Mouse (Mus musculus) forebrain, embryonic 14.5 days (tissue): ENCODE results near the gene Poll. TPM values are rescaled to one million over a fixed set of nuclear protein-coding genes. Genes with fewer than 3 reads are reported as not detected.

Experiments
- ATAC-seq: fragments of 200-750 bp; cut with Nextera tagmentation; 2 replicates; pipeline ENCODE4 v1.8.0; 2017; ENCODE audit warnings: mild to moderate bottlenecking, moderate library complexity
- DNase-seq: peaks from one replicate; pipeline ENCODE4 v3.0.0-alpha.2; 2015; ENCODE audit warnings: low spot score
- H3K27ac ChIP-seq: fragments of 300-500 bp; sonication (generic); 2 replicates; pipeline ENCODE4 v1.5.1; 2014; ENCODE audit warnings: low read depth, mild to moderate bottlenecking, control low read depth, low read length, moderate library complexity
- H3K27me3 ChIP-seq: fragments of 300-500 bp; sonication (generic); replicated peaks from 2 replicates; pipeline ENCODE4 v1.6.1; 2014; ENCODE audit warnings: low read length, control low read depth, mixed read lengths; ENCODE audit not compliant: control insufficient read depth, insufficient read depth
- H3K36me3 ChIP-seq: fragments of 300-500 bp; sonication (generic); 2 replicates; pipeline ENCODE4 v1.6.1; 2014; ENCODE audit warnings: low read length, control low read depth; ENCODE audit not compliant: control insufficient read depth, insufficient read depth
- H3K4me1 ChIP-seq: fragments of 300-500 bp; sonication (generic); 2 replicates; pipeline ENCODE4 v1.6.1; 2014; ENCODE audit warnings: antibody characterized with exemption, low read length, control low read depth; ENCODE audit not compliant: control insufficient read depth, insufficient read depth
- H3K4me2 ChIP-seq: fragments of 300-500 bp; sonication (generic); 2 replicates; pipeline ENCODE4 v1.6.1; 2014; ENCODE audit warnings: mild to moderate bottlenecking, control low read depth, low read length
- H3K4me3 ChIP-seq: fragments of 300-500 bp; sonication (generic); 2 replicates; pipeline ENCODE4 v1.5.1; 2014; ENCODE audit warnings: low read depth, low read length, control low read depth
- H3K9ac ChIP-seq: fragments of 300-500 bp; sonication (generic); 2 replicates; pipeline ENCODE4 v1.6.1; 2014; ENCODE audit warnings: mild to moderate bottlenecking, low read length, control low read depth, moderate library complexity
- H3K9me3 ChIP-seq: fragments of 300-500 bp; sonication (generic); replicated peaks from 2 replicates; pipeline ENCODE4 v1.6.1; 2016; ENCODE audit warnings: low read length, control low read depth, mixed read lengths; ENCODE audit not compliant: control insufficient read depth
- WGBS: fragments of 180-500 bp; shearing (Covaris S2); extraction: QIAGEN DNeasy Blood & Tissue Kit; methylation state at CpG from one replicate; pipeline ENCODE4 v1.1.7; 2014; 5-methylcytosine and 5-hydroxymethylcytosine counted together
- polyA plus RNA-seq: library from polyadenylated mRNA; unstranded; fragments of >200 nt; fragmentation: Nextera tagmentation; extraction: Ambion mirVana; gene quantifications from 2 replicates; pipeline ENCODE4 v1.2.1, GENCODE M21; 2014

Gene Poll
- polyA plus RNA-seq, 1 experiment from 2014 or later, result 13.0 TPM

DNA sequence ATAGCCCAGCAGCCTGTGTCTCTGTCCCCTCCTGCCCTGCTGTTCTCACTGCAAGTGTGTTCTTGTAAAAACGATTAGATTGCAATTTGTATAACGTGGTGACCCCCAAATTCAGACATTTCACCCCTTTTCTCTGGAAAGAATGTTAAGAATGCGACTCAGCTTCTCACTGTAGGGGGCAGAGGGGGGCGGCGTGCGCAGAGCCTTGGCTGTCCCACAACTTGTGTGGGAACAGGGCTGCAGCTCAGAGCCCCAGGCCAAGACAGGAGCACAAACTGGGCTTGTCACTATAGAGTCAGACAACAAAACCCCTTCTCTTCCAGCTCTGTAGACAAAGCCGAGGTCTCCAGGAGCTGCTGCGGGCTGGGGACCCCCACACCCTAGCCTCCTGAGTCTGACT lies 21.8 kb upstream of the Poll start:
- no peak overlapping the region for H3K4me2 ChIP-seq
- H3K4me3 ChIP-seq, result no peak overlapping the region
- WGBS, result 7% methylated on average over 7 of the region's 8 CpGs
- H3K36me3 ChIP-seq, result peaks cover 17% of the 10 kb centered on the region
- no peak for ATAC-seq
- H3K27ac ChIP-seq, result no peak overlapping the region
- H3K9me3 ChIP-seq, result no peaks in the 10 kb centered on the region
- H3K9ac ChIP-seq, result no peak overlapping the region
- DNase-seq, result no peak
- no peaks in the 10 kb centered on the region for H3K4me1 ChIP-seq
- H3K27me3 ChIP-seq, result 0 out of 2 replicates have a peak, but pooled peaks cover 12% of the 10 kb centered on the region

DNA sequence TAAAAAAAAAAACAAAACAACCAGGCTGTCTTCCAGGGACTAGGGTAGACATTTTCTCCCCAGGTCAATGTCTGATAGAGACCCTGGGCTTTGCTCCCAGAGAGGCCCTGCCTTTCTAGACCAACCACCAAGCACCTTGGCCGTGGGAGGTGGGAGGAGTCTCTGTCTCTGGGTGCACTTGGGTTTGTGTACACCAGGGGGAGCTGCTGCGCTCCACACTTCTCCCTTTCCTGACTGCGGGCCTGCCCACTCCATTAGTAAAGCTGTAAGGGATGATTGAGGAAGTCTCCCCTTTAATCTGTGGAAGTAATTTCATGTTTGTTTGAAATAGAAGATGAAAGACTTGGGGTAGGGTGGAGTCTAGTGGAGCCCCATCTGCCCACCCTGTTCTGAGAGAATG lies 20.9 kb upstream of the Poll start:
- 61% methylated on average over 3 of the region's 3 CpGs for WGBS
- no peaks in the 10 kb centered on the region for H3K9me3 ChIP-seq
- no peak overlapping the region for H3K27ac ChIP-seq
- H3K9ac ChIP-seq, result no peak overlapping the region
- H3K4me1 ChIP-seq, result no peaks in the 10 kb centered on the region
- ATAC-seq (no peak), DNase-seq (peak; percentile 30)
- 0 out of 2 replicates have a peak, but pooled peaks cover 8% of the 10 kb centered on the region for H3K27me3 ChIP-seq
- H3K4me3 ChIP-seq, result no peak overlapping the region
- H3K36me3 ChIP-seq, result peaks cover 20% of the 10 kb centered on the region
- no peak overlapping the region for H3K4me2 ChIP-seq

GRCm38 (mm10) chr19:45580235-45580634 lies 19.9 kb upstream of the Poll start:
- DNase-seq, result no peak
- Histone ChIP-seq H3K4me1 (no peaks in the 10 kb centered on the region), H3K4me2 (no peak overlapping the region), H3K27me3 (0 out of 2 replicates have a peak, but pooled peaks cover 3% of the 10 kb centered on the region), H3K36me3 (peaks cover 20% of the 10 kb centered on the region), H3K9ac (no peak overlapping the region), H3K4me3 (no peak overlapping the region), H3K9me3 (no peaks in the 10 kb centered on the region), H3K27ac (no peak overlapping the region)
- 28% methylated on average over 12 of the region's 12 CpGs for whole genome bisulfite sequencing
- ATAC-seq, result no peak

DNA sequence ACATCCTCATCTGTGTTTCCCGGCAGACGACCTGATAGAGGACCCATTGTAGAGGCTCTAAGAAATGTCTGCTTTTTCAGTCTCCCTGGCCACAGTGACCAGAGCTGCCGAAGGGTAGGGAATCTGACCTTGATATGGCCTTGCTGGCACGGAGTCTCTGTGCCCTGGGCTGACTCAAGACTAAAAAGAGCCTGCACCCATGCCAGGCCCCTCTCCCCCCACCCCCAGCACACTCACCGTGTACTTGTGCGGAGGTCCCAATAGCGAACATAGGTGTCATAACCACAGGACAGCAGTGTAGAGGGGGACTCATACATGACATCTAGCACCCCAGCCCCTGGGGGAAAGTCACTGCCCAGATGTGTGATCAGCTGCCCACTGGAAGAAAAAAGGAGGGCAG lies 19.1 kb upstream of the Poll start:
- no peaks in the 10 kb centered on the region for H3K4me1 ChIP-seq
- no peak for ATAC-seq
- no peak overlapping the region for H3K9ac ChIP-seq
- H3K4me3 ChIP-seq, result no peak overlapping the region
- no peak overlapping the region for H3K27ac ChIP-seq
- no peak for DNase-seq
- peaks cover 21% of the 10 kb centered on the region for H3K36me3 ChIP-seq
- no peaks in the 10 kb centered on the region for H3K9me3 ChIP-seq
- H3K4me2 ChIP-seq, result no peak overlapping the region
- H3K27me3 ChIP-seq, result 0 out of 2 replicates have a peak, but pooled peaks cover 3% of the 10 kb centered on the region
- WGBS, result 91% methylated on average over 7 of the region's 7 CpGs

GRCm38 (mm10) chr19:45578976-45579375 lies 18.6 kb upstream of the Poll start:
- DNase-seq (no peak), ATAC-seq (no peak)
- no peaks in the 10 kb centered on the region for H3K9me3 ChIP-seq
- no peak overlapping the region for H3K4me2 ChIP-seq
- no peak overlapping the region for H3K27ac ChIP-seq
- H3K27me3 ChIP-seq, result 0 out of 2 replicates have a peak, but pooled peaks cover 3% of the 10 kb centered on the region
- no peak overlapping the region for H3K9ac ChIP-seq
- H3K4me3 ChIP-seq, result no peak overlapping the region
- 83% methylated on average over 12 of the region's 12 CpGs for WGBS
- H3K36me3 ChIP-seq, result peaks cover 24% of the 10 kb centered on the region
- no peaks in the 10 kb centered on the region for H3K4me1 ChIP-seq

DNA sequence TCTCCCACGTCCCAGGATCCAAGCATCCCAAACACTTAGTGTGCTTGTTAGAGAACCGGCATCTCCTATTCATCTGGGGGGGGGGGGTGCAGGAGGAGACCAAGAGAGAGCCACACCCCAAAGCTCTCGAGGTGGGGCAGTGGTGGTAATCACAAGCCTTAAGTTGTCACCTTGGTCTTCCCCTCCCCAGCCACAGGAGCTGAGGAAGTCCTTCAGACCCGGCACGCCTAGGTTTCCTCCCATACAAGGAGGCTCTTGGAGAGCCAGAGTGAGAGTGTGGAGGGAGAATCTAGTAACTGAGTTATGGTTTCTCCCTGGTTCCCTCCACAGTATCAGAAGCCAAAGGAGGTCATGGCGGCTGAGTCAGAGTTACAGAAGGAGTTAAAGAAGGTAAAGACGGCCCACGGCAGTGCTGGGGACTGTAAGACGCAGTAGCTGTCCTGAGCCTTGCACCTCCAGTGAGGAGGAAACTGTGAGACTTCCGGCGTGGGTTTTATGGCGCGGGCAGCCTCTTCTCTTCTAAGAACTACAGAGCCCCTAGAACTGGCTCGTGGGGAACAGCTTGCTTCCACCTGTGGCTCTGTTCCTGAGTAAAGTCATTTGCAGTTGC lies 16.9 kb upstream of the Poll start:
- H3K4me2 ChIP-seq, result no peak overlapping the region
- H3K4me1 ChIP-seq, result no peaks in the 10 kb centered on the region
- peaks cover 30% of the 10 kb centered on the region for H3K36me3 ChIP-seq
- no peaks in the 10 kb centered on the region for H3K9me3 ChIP-seq
- no peak for DNase-seq
- H3K4me3 ChIP-seq, result no peak overlapping the region
- H3K27ac ChIP-seq, result no peak overlapping the region
- ATAC-seq, result no peak
- H3K9ac ChIP-seq, result no peak overlapping the region
- H3K27me3 ChIP-seq, result 0 out of 2 replicates have a peak, but pooled peaks cover 3% of the 10 kb centered on the region
- WGBS, result 86% methylated on average over 14 of the region's 14 CpGs

- H3K27me3 ChIP-seq, result no peaks in the 10 kb centered on the region
- ATAC-seq (no peak), DNase-seq (no peak)
- H3K4me2 ChIP-seq, result no peak overlapping the region
- H3K4me1 ChIP-seq, result no peaks in the 10 kb centered on the region
- no peak overlapping the region for H3K9ac ChIP-seq
- H3K4me3 ChIP-seq, result no peak overlapping the region
- WGBS, result 19% methylated on average over 8 of the region's 8 CpGs
- no peaks in the 10 kb centered on the region for H3K9me3 ChIP-seq
- no peak overlapping the region for H3K27ac ChIP-seq
- peaks cover 35% of the 10 kb centered on the region for H3K36me3 ChIP-seq
These were observed 15.3 kb upstream of the Poll start for GRCm38 (mm10) chr19:45575632-45576001.

DNA sequence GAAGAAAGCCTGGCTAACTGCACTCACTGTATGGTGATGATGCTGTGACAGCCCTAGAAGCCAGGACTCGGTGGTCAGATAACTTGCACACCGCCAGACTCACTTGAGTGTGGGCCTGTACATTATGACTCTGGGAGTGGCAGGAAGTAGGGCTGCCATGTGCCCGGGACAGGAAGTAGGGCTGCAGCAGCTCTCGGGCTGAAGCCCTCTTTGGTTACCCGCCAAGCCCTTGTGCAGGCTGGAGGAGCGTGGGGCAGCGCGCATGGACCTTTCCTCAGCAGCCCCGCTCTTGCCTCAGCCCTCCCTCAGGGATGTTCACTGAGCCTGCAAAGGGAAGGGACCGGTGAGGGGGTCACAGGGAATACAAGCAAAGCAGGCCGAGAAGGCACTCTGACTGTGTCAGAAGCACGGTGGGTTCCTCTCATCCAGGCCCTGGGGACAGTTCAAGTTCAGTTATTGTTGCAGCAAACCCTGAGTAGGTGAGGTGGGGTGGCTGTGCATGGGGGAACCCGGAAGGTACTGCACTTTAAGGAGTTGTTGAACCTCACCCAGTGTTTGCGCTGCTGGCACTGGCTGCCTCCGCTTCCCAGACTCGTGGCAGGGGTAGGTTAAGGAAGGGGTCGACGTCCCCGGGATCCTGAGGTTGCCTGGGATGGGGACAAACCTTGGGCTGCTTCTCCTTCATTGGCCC lies 14.8 kb upstream of the Poll start:
- 58% methylated on average over 19 of the region's 19 CpGs for WGBS
- no peak for ATAC-seq
- no peak overlapping the region for H3K9ac ChIP-seq

DNA sequence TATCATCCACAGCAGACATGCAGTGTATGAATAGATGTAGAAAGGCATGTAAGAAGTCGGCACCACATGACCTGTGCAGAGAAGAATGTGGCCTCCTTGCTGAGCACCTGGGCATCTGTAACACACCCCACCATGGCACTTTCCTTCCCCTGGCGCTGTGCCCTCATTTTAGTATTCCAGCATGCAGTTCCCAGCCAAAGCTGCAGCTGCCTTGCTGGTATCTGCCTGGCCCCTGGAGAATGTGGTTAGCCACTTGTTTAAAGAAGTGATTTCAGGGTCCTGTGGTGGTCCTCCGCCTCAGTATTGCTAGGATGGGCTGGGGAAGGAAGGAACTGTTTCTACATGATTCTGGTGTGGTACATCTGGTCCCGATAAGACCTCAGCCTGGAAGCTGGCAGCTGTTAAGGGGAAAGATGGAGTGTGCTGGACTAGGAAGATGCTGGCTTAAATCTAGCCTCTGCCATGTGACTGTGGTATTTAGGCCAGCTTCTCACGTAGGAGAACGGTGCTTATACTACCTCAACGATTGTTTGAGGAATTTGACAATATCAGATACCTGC lies 14.1 kb upstream of the Poll start:
- WGBS, result 82% methylated on average over 7 of the region's 7 CpGs
- Histone ChIP-seq H3K27me3 (no peaks in the 10 kb centered on the region), H3K9me3 (no peaks in the 10 kb centered on the region), H3K27ac (no peak overlapping the region), H3K4me3 (no peak overlapping the region), H3K9ac (no peak overlapping the region), H3K4me2 (no peak overlapping the region), H3K4me1 (no peaks in the 10 kb centered on the region), H3K36me3 (peaks cover 35% of the 10 kb centered on the region)
- no peak; the same call in 1 of the 2 replicates for ATAC-seq
- DNase-seq, result no peak

More for the DNA sequence above, 14.8 kb upstream of the Poll start:
- DNase-seq, result no peak
- H3K4me1 ChIP-seq, result no peaks in the 10 kb centered on the region
- H3K9me3 ChIP-seq, result no peaks in the 10 kb centered on the region
- H3K27ac ChIP-seq, result no peak overlapping the region
- peaks cover 35% of the 10 kb centered on the region for H3K36me3 ChIP-seq
- no peaks in the 10 kb centered on the region for H3K27me3 ChIP-seq
- H3K4me3 ChIP-seq, result no peak overlapping the region
- no peak overlapping the region for H3K4me2 ChIP-seq
